Mouse (Mus musculus) intestine, embryonic 16.5 days (tissue): ENCODE measurements at regions not wholly inside any gene's neighbourhood (a gene's known extent, or its start where the extent isn't known, plus 50 kb on each side); places are given as distances from the start of the nearest gene placed in this dataset.

Experiments
- ATAC-seq: fragments of 200-750 bp; cut with Nextera tagmentation; 2 replicates; pipeline ENCODE4 v1.8.0; 2017; ENCODE audit warnings: moderate TSS enrichment, moderate library complexity
- H3K27ac ChIP-seq: fragments of 300-500 bp; sonication (generic); 2 replicates; pipeline ENCODE4 v1.5.1; 2014; ENCODE audit warnings: mild to moderate bottlenecking, low read length
- H3K27me3 ChIP-seq: fragments of 300-500 bp; sonication (generic); replicated peaks from 2 replicates; pipeline ENCODE4 v1.6.1; 2014; ENCODE audit warnings: low read length, control low read depth, mixed read lengths; ENCODE audit not compliant: control insufficient read depth, insufficient read depth
- H3K36me3 ChIP-seq: fragments of 300-500 bp; sonication (generic); 2 replicates; pipeline ENCODE4 v1.6.1; 2014; ENCODE audit warnings: low read length, control low read depth; ENCODE audit not compliant: control insufficient read depth, insufficient read depth
- H3K4me1 ChIP-seq: fragments of 300-500 bp; sonication (generic); 2 replicates; pipeline ENCODE4 v1.6.1; 2014; ENCODE audit warnings: low read length, control low read depth, mixed read lengths; ENCODE audit not compliant: control insufficient read depth, insufficient read depth
- H3K4me2 ChIP-seq: fragments of 300-500 bp; sonication (generic); 2 replicates; pipeline ENCODE4 v1.6.1; 2014; ENCODE audit warnings: low read depth, low read length, control low read depth
- H3K4me3 ChIP-seq: fragments of 300-500 bp; sonication (generic); 2 replicates; pipeline ENCODE4 v1.5.1; 2014; ENCODE audit warnings: mild to moderate bottlenecking, low read length
- H3K9ac ChIP-seq: fragments of 300-500 bp; sonication (generic); 2 replicates; pipeline ENCODE4 v1.6.1; 2014; ENCODE audit warnings: low read depth, low read length
- H3K9me3 ChIP-seq: fragments of 300-500 bp; sonication (generic); 2 replicates; pipeline ENCODE4 v1.6.1; 2016; ENCODE audit warnings: low read length, control low read depth; ENCODE audit not compliant: control insufficient read depth
- WGBS: fragments of 180-500 bp; shearing (Covaris S2); extraction: QIAGEN DNeasy Blood & Tissue Kit; methylation state at CpG from one replicate; pipeline ENCODE4 v1.1.7; 2014; 5-methylcytosine and 5-hydroxymethylcytosine counted together

- Histone ChIP-seq H3K9ac (no peak overlapping the region), H3K4me1 (no peaks in the 10 kb centered on the region), H3K27me3 (no peaks in the 10 kb centered on the region), H3K36me3 (no peaks in the 10 kb centered on the region), H3K9me3 (no peaks in the 10 kb centered on the region), H3K4me2 (no peak overlapping the region), H3K27ac (no peak overlapping the region), H3K4me3 (no peak overlapping the region)
- ATAC-seq, result no peak
- WGBS, result 53% methylated on average over 1 of the region's 1 CpGs
Measured at GRCm38 (mm10) chr15:28948245-28948644, 744.7 kb downstream of the Dnah5 start.
